Mouse (Mus musculus): ENCODE results near the gene Pak1ip1. TPM values are rescaled to one million over a fixed set of nuclear protein-coding genes. Genes with fewer than 3 reads are reported as not detected.

Gene Pak1ip1
- polyA plus RNA-seq, 1 experiment from 2014 or later = 64.7 TPM

GRCm38 (mm10) chr13:41015829-41016634 lies 15.2 kb downstream of the Pak1ip1 start, which contains the start of gene Tmem14c:
Gene Tmem14c, plus strand, starts transcription at chr13:41016292.
- Histone ChIP-seq H3K27me3 (no peaks in the 10 kb centered on the region), H3K4me3 (peak within 1 kb of the TSS; percentile 57), H3K4me2 (peak within 1 kb of the TSS; percentile 70), H3K9me3 (no peaks in the 10 kb centered on the region), H3K27ac (replicated peaks) (peak within 1 kb of the TSS; percentile 85), H3K9ac (peak within 1 kb of the TSS; percentile 73), H3K4me1 (replicated peaks) (peaks cover 25% of the 10 kb centered on the region), H3K36me3 (peaks cover 65% of the 10 kb centered on the region)
- peak; percentile 99 for ATAC-seq (ENCODE audit: low read depth)
- under 1% methylated on average over 43 of the region's 43 CpGs for WGBS

GRCm38 (mm10) chr13:41016797-41017405 lies 16.1 kb downstream of the Pak1ip1 start:
- Histone ChIP-seq H3K27me3 (no peaks in the 10 kb centered on the region), H3K9ac (peak overlapping the region; percentile 73), H3K4me1 (replicated peaks) (peaks cover 25% of the 10 kb centered on the region), H3K9me3 (no peaks in the 10 kb centered on the region), H3K4me3 (peak overlapping the region; percentile 57), H3K4me2 (peak overlapping the region; percentile 70), H3K27ac (replicated peaks) (peak overlapping the region; percentile 85), H3K36me3 (peaks cover 67% of the 10 kb centered on the region)
- ATAC-seq (ENCODE audit: low read depth) = peak; percentile 23
- 39% methylated on average over 12 of the region's 12 CpGs for WGBS

GRCm38 (mm10) chr13:41017832-41018231 lies 17.0 kb downstream of the Pak1ip1 start:
- peak overlapping the region; percentile 70 for H3K4me2 ChIP-seq
- H3K27me3 ChIP-seq = no peaks in the 10 kb centered on the region
- H3K36me3 ChIP-seq = peaks cover 65% of the 10 kb centered on the region
- H3K27ac ChIP-seq (replicated peaks) = no peak overlapping the region
- H3K9me3 ChIP-seq = no peaks in the 10 kb centered on the region
- no peak overlapping the region for H3K4me3 ChIP-seq
- ATAC-seq (ENCODE audit: low read depth) = no peak
- H3K9ac ChIP-seq = no peak overlapping the region; the same call in 1 of the 2 replicates
- WGBS = 91% methylated on average over 4 of the region's 4 CpGs
- H3K4me1 ChIP-seq (replicated peaks) = peaks cover 25% of the 10 kb centered on the region

GRCm38 (mm10) chr13:41018236-41018635 lies 17.4 kb downstream of the Pak1ip1 start:
- Histone ChIP-seq H3K9me3 (no peaks in the 10 kb centered on the region), H3K9ac (no peak overlapping the region), H3K27me3 (no peaks in the 10 kb centered on the region), H3K4me3 (no peak overlapping the region), H3K4me1 (replicated peaks) (peaks cover 25% of the 10 kb centered on the region), H3K36me3 (peaks cover 61% of the 10 kb centered on the region), H3K27ac (replicated peaks) (no peak overlapping the region), H3K4me2 (no peak overlapping the region)
- 94% methylated on average over 9 of the region's 9 CpGs for WGBS
- no peak for ATAC-seq (ENCODE audit: low read depth)

- Histone ChIP-seq H3K27ac (replicated peaks) (no peak overlapping the region), H3K36me3 (peaks cover 61% of the 10 kb centered on the region), H3K9me3 (no peaks in the 10 kb centered on the region), H3K4me1 (replicated peaks) (peaks cover 25% of the 10 kb centered on the region), H3K27me3 (no peaks in the 10 kb centered on the region), H3K4me3 (no peak overlapping the region), H3K9ac (no peak overlapping the region), H3K4me2 (no peak overlapping the region)
- WGBS = 92% methylated on average over 13 of the region's 13 CpGs
- ATAC-seq (ENCODE audit: low read depth) = no peak
Observed at GRCm38 (mm10) chr13:41018756-41019591, 18.2 kb downstream of the Pak1ip1 start.

GRCm38 (mm10) chr13:41020494-41020893 lies 19.7 kb downstream of the Pak1ip1 start:
- WGBS = 81% methylated on average over 7 of the region's 7 CpGs
- H3K27me3 ChIP-seq = no peaks in the 10 kb centered on the region
- H3K9me3 ChIP-seq = no peaks in the 10 kb centered on the region
- H3K4me1 ChIP-seq (replicated peaks) = peaks cover 21% of the 10 kb centered on the region
- no peak overlapping the region for H3K4me3 ChIP-seq
- H3K4me2 ChIP-seq = no peak overlapping the region
- H3K9ac ChIP-seq = no peak overlapping the region
- peaks cover 56% of the 10 kb centered on the region for H3K36me3 ChIP-seq
- H3K27ac ChIP-seq (replicated peaks) = no peak overlapping the region
- ATAC-seq (ENCODE audit: low read depth) = no peak

- no peak overlapping the region for H3K4me2 ChIP-seq
- peaks cover 56% of the 10 kb centered on the region for H3K36me3 ChIP-seq
- H3K27ac ChIP-seq (replicated peaks) = no peak overlapping the region
- WGBS = 94% methylated on average over 6 of the region's 6 CpGs
- H3K9me3 ChIP-seq = no peaks in the 10 kb centered on the region
- H3K27me3 ChIP-seq = no peaks in the 10 kb centered on the region
- no peak overlapping the region for H3K9ac ChIP-seq
- ATAC-seq (ENCODE audit: low read depth) = no peak
- H3K4me1 ChIP-seq (replicated peaks) = peaks cover 18% of the 10 kb centered on the region
- H3K4me3 ChIP-seq = no peak overlapping the region
Observed at GRCm38 (mm10) chr13:41021607-41022006, 20.8 kb downstream of the Pak1ip1 start.

- Histone ChIP-seq H3K4me3 (no peak overlapping the region), H3K9ac (no peak overlapping the region), H3K4me2 (no peak overlapping the region), H3K27me3 (no peaks in the 10 kb centered on the region), H3K27ac (replicated peaks) (no peak overlapping the region), H3K36me3 (peaks cover 56% of the 10 kb centered on the region), H3K4me1 (replicated peaks) (peaks cover 13% of the 10 kb centered on the region), H3K9me3 (no peaks in the 10 kb centered on the region)
- 89% methylated on average over 13 of the region's 13 CpGs for WGBS
- ATAC-seq (ENCODE audit: low read depth) = no peak
Observed at GRCm38 (mm10) chr13:41022099-41022498, 21.3 kb downstream of the Pak1ip1 start.

GRCm38 (mm10) chr13:41030098-41030497 lies 29.3 kb downstream of the Pak1ip1 start:
- Histone ChIP-seq H3K27ac (replicated peaks) (no peak overlapping the region), H3K9me3 (no peaks in the 10 kb centered on the region), H3K4me1 (replicated peaks) (no peaks in the 10 kb centered on the region), H3K4me2 (no peak overlapping the region), H3K4me3 (no peak overlapping the region), H3K9ac (no peak overlapping the region), H3K27me3 (no peaks in the 10 kb centered on the region), H3K36me3 (no peaks in the 10 kb centered on the region)
- 76% methylated on average over 5 of the region's 5 CpGs for WGBS
- ATAC-seq (ENCODE audit: low read depth) = no peak

GRCm38 (mm10) chr13:41042511-41042910 lies 41.7 kb downstream of the Pak1ip1 start:
- Histone ChIP-seq H3K9ac (no peak overlapping the region), H3K36me3 (no peaks in the 10 kb centered on the region), H3K4me3 (no peak overlapping the region), H3K4me2 (no peak overlapping the region), H3K27me3 (no peaks in the 10 kb centered on the region), H3K4me1 (replicated peaks) (no peaks in the 10 kb centered on the region), H3K9me3 (no peaks in the 10 kb centered on the region), H3K27ac (replicated peaks) (no peak overlapping the region)
- WGBS = 93% methylated on average over 4 of the region's 4 CpGs
- no peak for ATAC-seq (ENCODE audit: low read depth)

- Histone ChIP-seq H3K4me3 (no peak overlapping the region), H3K4me2 (no peak overlapping the region), H3K27ac (replicated peaks) (no peak overlapping the region), H3K36me3 (no peaks in the 10 kb centered on the region), H3K9me3 (no peaks in the 10 kb centered on the region), H3K9ac (no peak overlapping the region), H3K4me1 (replicated peaks) (no peaks in the 10 kb centered on the region), H3K27me3 (no peaks in the 10 kb centered on the region)
- ATAC-seq (ENCODE audit: low read depth) = no peak
- WGBS = 90% methylated on average over 8 of the region's 8 CpGs
Observed at GRCm38 (mm10) chr13:41045901-41046300, 45.1 kb downstream of the Pak1ip1 start.

- 85% methylated on average over 6 of the region's 6 CpGs for WGBS
- no peak for ATAC-seq (ENCODE audit: low read depth)
Observed at GRCm38 (mm10) chr13:41047280-41047679, 46.5 kb downstream of the Pak1ip1 start.

More at GRCm38 (mm10) chr13:41047280-41047679, 46.5 kb downstream of the Pak1ip1 start:
- Histone ChIP-seq H3K27me3 (no peaks in the 10 kb centered on the region), H3K9ac (no peak overlapping the region), H3K4me2 (no peak overlapping the region), H3K4me1 (replicated peaks) (no peaks in the 10 kb centered on the region), H3K36me3 (no peaks in the 10 kb centered on the region), H3K4me3 (no peak overlapping the region), H3K9me3 (no peaks in the 10 kb centered on the region), H3K27ac (replicated peaks) (no peak overlapping the region)

Measured in neural tube, embryonic 13.5 days (tissue).